Mouse (Mus musculus): ENCODE results near the gene Sirt6.

- TF ChIP-seq CTCF (IDR thresholded peaks at IDR 0.05; ENCODE audit: low read depth) (no peak), EP300 (IDR thresholded peaks at IDR 0.05; ENCODE audit: low read depth) (no peak)
These were observed 26.1 kb downstream of the Sirt6 start for GRCm38 (mm10) chr10:81601396-81601905.

Data from heart, postnatal 0 days (tissue).